Mouse (Mus musculus): ENCODE results near the gene Unc119b. TPM values are rescaled to one million over a fixed set of nuclear protein-coding genes. Genes with fewer than 3 reads are reported as not detected.
A peak's percentile ranks its signal among the peaks of the same experiment; 100 is the strongest.
"Not testable (repeated sequence)": the region's sequence is repeated elsewhere in the genome, so short reads cannot be mapped to it uniquely, and the experiment has no call there.

Gene Unc119b
- polyA plus RNA-seq, 1 experiment from 2014 or later: 65.9 TPM

DNA sequence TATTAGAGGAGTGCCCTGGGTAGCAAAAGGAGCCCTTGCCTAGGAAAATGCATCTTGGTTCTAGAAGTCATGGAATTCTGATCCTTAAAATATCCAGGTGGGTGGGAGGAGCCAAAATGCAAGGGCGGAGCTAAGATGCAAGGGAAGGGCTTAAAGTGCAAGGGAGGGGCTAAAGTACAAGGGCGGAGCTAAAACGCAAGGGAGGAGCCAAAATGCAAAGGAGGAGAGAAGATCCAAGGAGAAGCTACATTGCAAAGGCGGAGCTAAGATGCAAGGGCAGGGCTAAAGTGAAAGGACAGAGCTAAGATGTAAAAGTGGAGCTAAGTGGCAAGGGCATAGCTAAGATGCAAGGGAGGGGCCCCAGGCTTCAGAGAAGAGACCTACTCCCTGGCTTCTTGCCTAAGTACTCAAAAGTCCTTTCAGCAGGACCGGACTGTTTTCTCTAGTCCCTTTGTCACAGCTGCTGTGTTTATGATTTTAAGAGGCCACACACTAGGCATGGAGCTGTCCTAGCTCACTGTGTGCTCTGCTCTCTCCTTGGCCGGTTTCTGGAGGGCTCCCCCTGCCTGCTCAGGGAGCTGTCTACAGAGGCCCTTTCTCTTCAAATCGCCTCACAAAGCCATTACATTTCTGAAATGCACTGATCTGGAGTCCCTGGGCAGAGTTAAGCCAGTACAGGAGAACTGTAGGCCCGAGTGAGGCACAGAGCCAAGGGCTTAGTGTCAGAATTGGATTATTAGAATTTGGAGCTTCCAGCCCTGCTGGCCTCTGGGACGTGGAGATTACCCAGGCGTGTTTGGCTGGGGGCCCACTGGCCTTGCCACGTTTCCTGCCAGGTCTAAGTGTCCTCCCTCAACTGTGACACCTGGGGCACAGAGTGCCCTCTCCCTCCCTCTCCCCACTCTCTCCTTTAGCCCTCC lies 31.4 kb upstream of the Unc119b start:
- Histone ChIP-seq H3K9ac (replicated peaks) (no peak overlapping the region), H3K27ac (replicated peaks) (no peak overlapping the region), H3K4me3 (no peak overlapping the region), H3K4me2 (replicated peaks) (no peak overlapping the region), H3K4me1 (peaks cover 6% of the 10 kb centered on the region; the same call in 1 of the 2 replicates), H3K36me3 (no peaks in the 10 kb centered on the region), H3K27me3 (no peaks in the 10 kb centered on the region), H3K9me3 (no peaks in the 10 kb centered on the region)
- 53% methylated on average over 11 of the region's 11 CpGs for WGBS
- no peak for ATAC-seq (ENCODE audit: low FRiP score, low read depth)

DNA sequence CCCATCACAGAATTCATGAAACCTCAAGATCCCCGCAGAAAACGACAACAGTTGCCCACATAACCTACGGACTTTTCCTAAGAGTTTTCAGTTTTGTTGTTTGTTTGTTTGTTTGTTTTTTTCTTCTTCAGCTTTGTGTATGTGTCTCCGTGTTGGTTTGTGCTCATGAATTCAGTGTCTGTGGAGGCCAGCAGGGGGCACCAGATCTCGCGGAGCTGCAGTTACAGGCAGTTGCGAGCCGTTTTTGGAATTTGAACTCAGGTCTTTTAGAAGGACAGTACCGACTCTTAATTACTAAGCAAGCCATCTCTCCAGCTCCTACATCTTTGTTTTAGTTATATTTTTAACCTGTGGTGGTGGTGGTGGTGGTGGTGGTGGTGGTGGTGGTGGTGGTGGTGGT lies 30.6 kb upstream of the Unc119b start:
- WGBS: 65% methylated on average over 9 of the region's 9 CpGs
- H3K9ac ChIP-seq (replicated peaks): no peak overlapping the region
- H3K27ac ChIP-seq (replicated peaks): no peak overlapping the region
- no peaks in the 10 kb centered on the region for H3K9me3 ChIP-seq
- H3K4me2 ChIP-seq (replicated peaks): no peak overlapping the region
- no peaks in the 10 kb centered on the region for H3K36me3 ChIP-seq
- H3K27me3 ChIP-seq: no peaks in the 10 kb centered on the region
- H3K4me1 ChIP-seq: peaks cover 6% of the 10 kb centered on the region; the same call in 1 of the 2 replicates
- no peak for ATAC-seq (ENCODE audit: low FRiP score, low read depth)
- no peak overlapping the region for H3K4me3 ChIP-seq

DNA sequence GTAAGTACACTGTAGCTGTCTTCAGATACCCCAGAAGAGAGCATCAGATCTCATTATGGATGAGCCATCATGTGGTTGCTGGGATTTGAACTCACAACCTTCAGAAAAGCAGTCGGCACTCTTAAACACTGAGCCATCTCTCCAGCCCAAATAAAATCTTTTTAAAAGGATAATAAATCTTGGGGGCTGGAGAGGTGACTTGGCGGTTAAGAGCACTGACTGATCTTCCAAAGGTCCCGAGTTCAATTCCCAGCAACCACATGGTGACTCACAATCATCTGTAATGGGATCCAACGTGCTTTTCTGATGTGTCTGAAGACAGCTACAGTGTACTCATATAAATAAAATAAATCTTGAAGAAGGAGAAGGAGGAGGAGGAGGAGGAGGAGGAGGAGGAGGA lies 29.7 kb upstream of the Unc119b start:
- H3K4me2 ChIP-seq (replicated peaks); H3K27me3 ChIP-seq; H3K27ac ChIP-seq (replicated peaks); H3K36me3 ChIP-seq; H3K9me3 ChIP-seq; ATAC-seq (ENCODE audit: low FRiP score, low read depth); H3K4me3 ChIP-seq; H3K9ac ChIP-seq (replicated peaks); H3K4me1 ChIP-seq: not testable (repeated sequence)
- 86% methylated on average over 4 of the region's 4 CpGs for WGBS

DNA sequence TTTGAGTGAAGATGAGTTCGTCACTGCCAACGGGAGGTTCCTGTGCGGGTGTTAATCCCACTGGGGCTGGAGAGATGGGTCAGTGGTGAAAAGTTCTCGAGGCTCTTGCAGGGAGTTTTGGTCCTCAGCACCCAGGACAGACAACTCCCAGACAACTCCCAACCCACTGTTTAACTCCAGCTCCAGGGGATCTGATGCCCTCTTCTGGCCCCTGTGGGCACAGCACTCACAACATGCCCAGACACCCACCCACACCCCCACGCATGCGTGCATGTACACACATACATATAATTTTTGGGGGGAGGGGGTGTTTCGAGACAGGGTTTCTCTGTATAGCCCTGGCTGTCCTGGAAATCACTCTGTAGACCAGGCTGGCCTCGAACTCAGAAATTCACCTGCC lies 28.8 kb upstream of the Unc119b start:
- Histone ChIP-seq H3K27ac (replicated peaks) (no peak overlapping the region), H3K4me2 (replicated peaks) (no peak overlapping the region), H3K9ac (replicated peaks) (no peak overlapping the region), H3K4me3 (no peak overlapping the region), H3K4me1 (peaks cover 4% of the 10 kb centered on the region; the same call in 1 of the 2 replicates), H3K36me3 (no peaks in the 10 kb centered on the region), H3K27me3 (no peaks in the 10 kb centered on the region), H3K9me3 (no peaks in the 10 kb centered on the region)
- 46% methylated on average over 8 of the region's 8 CpGs for WGBS
- no peak for ATAC-seq (ENCODE audit: low FRiP score, low read depth)

DNA sequence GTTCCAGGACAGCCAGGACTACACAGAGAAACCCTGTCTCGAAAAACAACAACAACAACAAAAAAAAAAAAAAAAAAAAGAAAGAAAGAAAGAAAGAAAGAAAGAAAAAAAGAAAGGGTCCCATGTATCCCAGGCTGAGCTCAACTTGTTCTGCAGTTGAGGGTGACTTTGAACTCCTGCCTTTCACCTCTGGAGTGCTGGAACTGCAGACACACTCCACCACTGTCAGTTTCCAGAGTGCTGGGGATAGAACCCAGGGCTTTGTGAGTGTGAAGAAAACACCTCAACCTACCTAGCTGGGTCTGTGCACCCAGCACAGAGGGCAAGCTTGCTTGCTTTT lies 27.1 kb upstream of the Unc119b start:
- H3K4me3 ChIP-seq; H3K9me3 ChIP-seq; H3K27me3 ChIP-seq; H3K4me2 ChIP-seq (replicated peaks); H3K36me3 ChIP-seq; H3K27ac ChIP-seq (replicated peaks); ATAC-seq (ENCODE audit: low FRiP score, low read depth); H3K9ac ChIP-seq (replicated peaks): not testable (repeated sequence)
- H3K4me1 ChIP-seq: peaks cover 10% of the 10 kb centered on the region
- 82% methylated on average over 1 of the region's 1 CpGs for WGBS

DNA sequence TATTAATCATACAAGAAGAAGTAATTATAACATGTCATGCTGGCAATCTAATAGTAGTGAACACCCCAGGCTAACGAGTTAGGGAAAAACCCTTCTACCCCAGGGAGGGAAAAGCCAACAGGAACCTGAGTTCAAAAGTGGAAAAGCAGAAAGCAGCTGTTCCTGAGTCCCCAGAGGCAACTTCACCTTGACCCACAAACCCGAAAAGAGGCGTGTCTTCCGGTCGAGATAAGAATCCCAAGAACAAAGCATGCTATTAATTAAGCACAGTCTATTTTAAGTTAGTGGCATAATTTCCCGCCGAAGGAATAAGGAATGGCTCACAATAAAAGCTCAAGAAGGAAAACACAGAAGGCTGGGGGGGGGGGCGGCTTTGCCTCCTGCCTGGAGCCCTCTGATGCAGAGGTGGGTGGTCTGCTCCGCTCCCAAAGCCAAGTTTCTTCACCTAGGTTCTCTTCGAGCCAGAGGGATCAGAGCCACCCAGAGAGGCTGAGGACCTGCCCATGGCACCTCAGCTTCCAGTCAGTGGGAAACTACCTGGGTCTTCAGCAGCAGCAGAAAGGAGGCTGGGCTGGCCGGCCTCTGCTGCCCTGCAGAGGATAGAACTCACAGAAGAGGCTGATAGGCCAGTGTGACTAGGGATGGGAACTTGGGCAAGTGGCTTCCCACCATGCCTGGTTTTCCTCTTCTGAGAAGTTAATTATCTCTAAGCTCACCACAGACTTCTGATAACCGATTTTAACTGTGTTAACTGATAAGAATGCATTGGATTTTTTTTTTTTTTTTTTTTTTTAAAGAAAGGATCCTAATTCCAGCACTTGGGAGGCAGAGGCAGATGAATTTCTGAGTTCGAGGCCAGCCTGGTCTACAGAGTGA lies 26.5 kb upstream of the Unc119b start:
- H3K4me1 ChIP-seq: peaks cover 16% of the 10 kb centered on the region
- ATAC-seq (ENCODE audit: low FRiP score, low read depth): no peak
- H3K9me3 ChIP-seq: no peaks in the 10 kb centered on the region
- no peak overlapping the region for H3K27ac ChIP-seq (replicated peaks)
- WGBS: 64% methylated on average over 13 of the region's 13 CpGs
- H3K4me3 ChIP-seq: no peak overlapping the region
- H3K9ac ChIP-seq (replicated peaks): no peak overlapping the region
- 0 out of 2 replicates have a peak overlapping the region, but pooled peaks have one; percentile 3 for H3K4me2 ChIP-seq (replicated peaks)
- no peaks in the 10 kb centered on the region for H3K36me3 ChIP-seq
- no peaks in the 10 kb centered on the region for H3K27me3 ChIP-seq

DNA sequence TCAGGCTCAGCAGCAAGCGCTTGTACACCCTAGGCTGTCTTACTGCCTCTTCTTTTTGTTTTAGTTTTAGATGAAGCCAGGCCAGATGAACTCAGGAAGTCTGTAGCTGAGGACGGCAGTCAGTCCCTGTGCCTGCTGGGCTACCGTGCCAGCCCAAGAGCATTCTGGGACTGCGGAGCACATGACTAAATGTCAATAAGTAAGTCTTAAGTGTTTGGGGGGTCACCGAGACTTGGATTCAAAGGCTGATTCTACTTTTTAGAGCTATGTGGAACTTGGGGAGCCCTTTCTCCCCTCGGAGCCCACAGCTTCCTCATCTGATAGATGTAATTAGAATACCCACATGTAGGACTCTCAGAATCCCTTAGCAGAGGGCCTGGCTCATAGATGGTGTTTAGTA lies 25.9 kb upstream of the Unc119b start:
- no peaks in the 10 kb centered on the region for H3K9me3 ChIP-seq
- no peaks in the 10 kb centered on the region for H3K27me3 ChIP-seq
- H3K4me2 ChIP-seq (replicated peaks): no peak overlapping the region
- no peak overlapping the region for H3K27ac ChIP-seq (replicated peaks)
- 86% methylated on average over 6 of the region's 6 CpGs for WGBS
- no peak for ATAC-seq (ENCODE audit: low FRiP score, low read depth)
- no peak overlapping the region for H3K4me3 ChIP-seq
- H3K36me3 ChIP-seq: no peaks in the 10 kb centered on the region
- H3K4me1 ChIP-seq: peaks cover 23% of the 10 kb centered on the region
- no peak overlapping the region for H3K9ac ChIP-seq (replicated peaks)

DNA sequence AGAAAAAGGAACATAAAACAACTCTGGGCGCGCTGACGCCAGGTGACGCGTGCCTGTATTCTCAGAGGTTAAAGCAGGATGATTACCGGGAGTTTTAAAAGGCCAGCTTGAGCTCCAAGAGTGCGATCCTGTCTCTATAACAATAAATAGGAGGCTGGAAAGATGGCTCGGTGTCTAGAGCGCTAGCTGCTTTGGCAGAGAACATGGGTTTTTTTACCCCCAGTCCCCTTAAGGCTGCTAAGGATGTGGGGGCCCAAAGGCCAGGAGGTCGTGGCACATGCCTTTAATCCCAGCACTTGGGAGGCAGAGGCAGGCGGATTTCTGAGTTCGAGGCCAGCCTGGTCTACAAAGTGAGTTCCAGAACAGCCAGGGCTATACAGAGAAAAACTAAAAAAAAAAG lies 24.4 kb upstream of the Unc119b start:
- H3K9ac ChIP-seq (replicated peaks): peak overlapping the region; percentile 60
- no peaks in the 10 kb centered on the region for H3K36me3 ChIP-seq
- WGBS: 37% methylated on average over 12 of the region's 12 CpGs
- no peaks in the 10 kb centered on the region for H3K9me3 ChIP-seq
- no peak for ATAC-seq (ENCODE audit: low FRiP score, low read depth)
- H3K4me3 ChIP-seq: peak overlapping the region; percentile 96
- peak overlapping the region; percentile 92 for H3K4me2 ChIP-seq (replicated peaks)
- no peaks in the 10 kb centered on the region for H3K27me3 ChIP-seq
- peaks cover 33% of the 10 kb centered on the region for H3K4me1 ChIP-seq
- peak overlapping the region; percentile 93 for H3K27ac ChIP-seq (replicated peaks)

DNA sequence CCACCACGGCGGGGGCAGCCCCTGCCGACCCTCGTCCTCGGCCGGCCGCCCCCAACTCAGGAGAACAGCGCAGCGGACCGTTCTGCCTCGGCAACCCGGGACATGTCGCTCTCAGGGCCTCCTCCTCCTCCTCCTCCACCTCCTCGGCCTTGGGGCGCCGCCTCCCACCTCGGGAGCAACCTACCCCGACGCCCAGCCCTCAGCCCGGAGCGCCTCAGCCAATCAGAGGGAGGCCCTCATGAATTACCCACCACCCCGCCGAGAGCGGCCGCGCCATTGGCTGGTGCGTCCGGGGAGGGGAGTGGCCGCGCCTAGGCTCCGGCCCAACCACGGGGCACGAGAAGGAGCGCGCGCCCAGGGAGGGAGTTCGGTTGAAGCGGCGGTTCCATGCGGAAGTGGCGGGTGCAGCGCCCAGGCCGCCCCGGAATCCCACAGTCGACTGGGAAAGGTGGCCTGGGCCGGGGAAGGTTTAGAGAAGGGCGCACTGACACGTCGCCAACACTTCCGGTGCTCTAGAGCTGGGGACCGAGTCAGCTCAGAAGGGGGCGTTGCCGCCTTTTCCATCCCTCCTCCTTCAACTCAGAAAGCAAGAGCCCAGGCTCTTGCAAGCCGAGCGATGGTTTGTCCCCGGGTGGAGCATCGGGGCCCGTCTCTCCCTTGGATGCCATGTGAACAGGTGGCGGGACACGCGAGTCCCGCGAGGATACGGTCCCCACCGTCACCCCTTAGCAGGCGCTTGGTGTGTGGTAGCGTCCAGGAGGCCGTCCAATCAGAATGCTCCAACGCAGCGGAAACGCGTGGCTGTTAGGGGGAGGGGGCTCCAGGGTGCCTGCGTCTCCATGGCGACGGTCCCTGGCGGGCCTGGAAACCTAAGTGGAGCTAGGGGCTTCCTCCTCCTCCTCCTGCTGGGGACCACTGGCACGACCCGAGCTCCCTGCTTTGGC lies 23.5 kb upstream of the Unc119b start, which contains the start of gene Mlec:
TSS of gene Mlec (minus strand) at position 140 of the 944 bp plus-strand sequence.
- Histone ChIP-seq H3K27ac (replicated peaks) (peak within 1 kb of the TSS; percentile 93), H3K4me2 (replicated peaks) (peak within 1 kb of the TSS; percentile 92), H3K9ac (replicated peaks) (peak within 1 kb of the TSS; percentile 98), H3K9me3 (no peaks in the 10 kb centered on the region), H3K36me3 (0 out of 2 replicates have a peak, but pooled peaks cover 3% of the 10 kb centered on the region), H3K27me3 (no peaks in the 10 kb centered on the region), H3K4me1 (peaks cover 36% of the 10 kb centered on the region), H3K4me3 (peak within 1 kb of the TSS; percentile 96)
- under 1% methylated on average over 75 of the region's 78 CpGs for WGBS
- ATAC-seq (ENCODE audit: low FRiP score, low read depth): peak; percentile 96

DNA sequence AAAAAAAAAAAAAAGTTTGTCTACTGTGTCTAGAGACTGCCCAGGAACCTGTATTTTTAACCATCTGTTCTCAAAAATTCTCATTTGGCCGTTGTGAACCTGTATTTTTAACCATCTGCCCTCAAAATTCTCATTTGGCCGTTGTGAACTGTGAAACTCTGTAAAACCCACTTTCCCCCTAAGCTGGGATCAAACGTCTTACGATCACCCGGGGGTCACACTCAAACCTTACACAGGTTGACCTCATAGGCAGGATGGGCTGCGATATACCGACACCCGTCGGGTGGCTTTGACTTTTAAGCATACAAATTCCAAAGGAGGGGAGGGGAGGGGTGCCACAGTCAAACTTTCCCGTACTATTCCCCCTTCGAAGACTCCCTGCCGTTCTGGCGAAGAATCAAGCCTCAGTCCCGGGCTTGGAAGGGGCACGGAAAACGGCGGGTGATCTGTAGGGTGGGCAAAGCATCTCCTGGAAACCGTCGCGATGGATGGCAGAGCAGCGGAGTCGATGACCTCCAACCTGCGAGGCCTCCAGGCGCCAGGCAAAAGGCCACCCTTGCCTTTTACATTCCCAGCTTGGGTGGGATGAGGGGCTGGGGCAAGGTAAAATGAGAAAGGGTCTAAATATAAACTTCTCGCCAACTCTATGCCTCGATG lies 22.3 kb upstream of the Unc119b start:
- 0 out of 2 replicates have a peak, but pooled peaks cover 5% of the 10 kb centered on the region for H3K36me3 ChIP-seq
- 2% methylated on average over 26 of the region's 26 CpGs for WGBS
- peak overlapping the region; percentile 98 for H3K9ac ChIP-seq (replicated peaks)
- no peaks in the 10 kb centered on the region for H3K9me3 ChIP-seq
- ATAC-seq (ENCODE audit: low FRiP score, low read depth): no peak
- H3K4me3 ChIP-seq: peak overlapping the region; percentile 96
- peak overlapping the region; percentile 92 for H3K4me2 ChIP-seq (replicated peaks)
- H3K27me3 ChIP-seq: no peaks in the 10 kb centered on the region
- peaks cover 37% of the 10 kb centered on the region for H3K4me1 ChIP-seq
- peak overlapping the region; percentile 93 for H3K27ac ChIP-seq (replicated peaks)

DNA sequence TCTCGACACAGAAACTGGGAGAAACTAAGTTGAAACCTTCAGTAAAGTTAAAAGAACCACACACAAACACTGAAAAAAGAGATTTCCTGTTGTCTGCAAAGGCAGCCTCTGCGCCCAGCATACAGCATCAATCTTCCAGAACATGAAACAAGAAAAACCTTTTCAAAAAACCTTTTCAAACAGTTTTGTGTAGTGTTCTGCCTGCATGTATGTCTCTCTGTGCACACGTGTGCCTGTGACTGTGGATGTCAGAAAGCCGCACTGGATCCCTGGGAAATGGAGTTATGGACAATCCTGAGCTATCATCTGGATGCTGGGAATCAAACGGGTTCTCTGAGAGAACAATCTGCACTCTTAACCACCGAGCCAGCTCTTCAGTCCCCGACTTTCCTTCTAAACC lies 21.6 kb upstream of the Unc119b start:
- peaks cover 37% of the 10 kb centered on the region for H3K4me1 ChIP-seq
- H3K27me3 ChIP-seq: no peaks in the 10 kb centered on the region
- peak overlapping the region; percentile 50; the same call in 1 of the 2 replicates for H3K9ac ChIP-seq (replicated peaks)
- no peak for ATAC-seq (ENCODE audit: low FRiP score, low read depth)
- peak overlapping the region; percentile 92 for H3K4me2 ChIP-seq (replicated peaks)
- H3K36me3 ChIP-seq: 0 out of 2 replicates have a peak, but pooled peaks cover 5% of the 10 kb centered on the region
- no peaks in the 10 kb centered on the region for H3K9me3 ChIP-seq
- peak overlapping the region; percentile 96 for H3K4me3 ChIP-seq
- no peak overlapping the region for H3K27ac ChIP-seq (replicated peaks)
- WGBS: 69% methylated on average over 7 of the region's 7 CpGs
